Mouse (Mus musculus) liver, embryonic 13.5 days (tissue): ENCODE results near the gene Ptprd. TPM values are rescaled to one million over a fixed set of nuclear protein-coding genes. Genes with fewer than 3 reads are reported as not detected.

Experiments used
- ATAC-seq: fragments of 200-750 bp; cut with Nextera tagmentation; 2 replicates; pipeline ENCODE4 v1.8.0; 2017; ENCODE audit warnings: low read depth, mild to moderate bottlenecking, moderate number of reproducible peaks, moderate library complexity
- DNase-seq: peaks from one replicate; pipeline ENCODE4 v3.0.0; 2022
- H3K27ac ChIP-seq: fragments of 300-500 bp; sonication (generic); 2 replicates; pipeline ENCODE4 v1.5.1; 2015; ENCODE audit warnings: moderate library complexity, mild to moderate bottlenecking, inconsistent platforms
- H3K27me3 ChIP-seq: fragments of 300-500 bp; sonication (generic); 2 replicates; pipeline ENCODE4 v1.6.1; 2015; ENCODE audit warnings: mild to moderate bottlenecking, inconsistent platforms
- H3K36me3 ChIP-seq: fragments of 300-500 bp; sonication (generic); 2 replicates; pipeline ENCODE4 v1.6.1; 2015; ENCODE audit warnings: mild to moderate bottlenecking, inconsistent platforms
- H3K4me1 ChIP-seq: fragments of 300-500 bp; sonication (generic); replicated peaks from 2 replicates; pipeline ENCODE4 v1.6.1; 2015; ENCODE audit warnings: inconsistent platforms
- H3K4me2 ChIP-seq: fragments of 300-500 bp; sonication (generic); 2 replicates; pipeline ENCODE4 v1.6.1; 2015; ENCODE audit warnings: inconsistent platforms, mild to moderate bottlenecking, moderate library complexity
- H3K4me3 ChIP-seq: fragments of 300-500 bp; sonication (generic); replicated peaks from 2 replicates; pipeline ENCODE4 v1.5.1; 2015; ENCODE audit warnings: mild to moderate bottlenecking, inconsistent platforms
- H3K9ac ChIP-seq: fragments of 300-500 bp; sonication (generic); 2 replicates; pipeline ENCODE4 v1.6.1; 2015; ENCODE audit warnings: mild to moderate bottlenecking, inconsistent platforms
- H3K9me3 ChIP-seq: fragments of 300-500 bp; sonication (generic); replicated peaks from 2 replicates; pipeline ENCODE4 v1.6.1; 2016; ENCODE audit warnings: inconsistent platforms
- WGBS: fragments of 180-500 bp; shearing (Covaris S2); methylation state at CpG from one replicate; pipeline ENCODE4 v1.1.7; 2015; ENCODE audit not compliant: insufficient replicate concordance; 5-methylcytosine and 5-hydroxymethylcytosine counted together
- polyA plus RNA-seq: library from polyadenylated mRNA; unstranded; fragments of >200 nt; fragmentation: Nextera tagmentation; extraction: Ambion mirVana; gene quantifications from 2 replicates; pipeline ENCODE4 v1.2.1, GENCODE M21; 2015

The Ptprd gene
- polyA plus RNA-seq, 1 experiment from 2014 or later, result 1.8 TPM

GRCm38 (mm10) chr4:76024502-76024821, 2187.3 kb downstream of the Ptprd start:
- 63% methylated on average over 3 of the region's 3 CpGs for WGBS
- DNase-seq (no peak), ATAC-seq (no peak)

GRCm38 (mm10) chr4:76023756-76024501, 2187.8 kb downstream of the Ptprd start:
- Histone ChIP-seq H3K4me3 (no peak overlapping the region), H3K9ac (no peak overlapping the region), H3K27ac (no peak overlapping the region), H3K9me3 (no peaks in the 10 kb centered on the region), H3K27me3 (no peaks in the 10 kb centered on the region), H3K4me2 (no peak overlapping the region), H3K4me1 (no peaks in the 10 kb centered on the region), H3K36me3 (no peaks in the 10 kb centered on the region)
- no peak for DNase-seq
- WGBS, result 71% methylated on average over 13 of the region's 13 CpGs
- ATAC-seq, result no peak

More at GRCm38 (mm10) chr4:76024502-76024821, 2187.3 kb downstream of the Ptprd start:
- no peaks in the 10 kb centered on the region for H3K9me3 ChIP-seq
- no peak overlapping the region for H3K9ac ChIP-seq
- H3K27ac ChIP-seq, result no peak overlapping the region
- H3K4me2 ChIP-seq, result no peak overlapping the region
- no peaks in the 10 kb centered on the region for H3K27me3 ChIP-seq
- no peaks in the 10 kb centered on the region for H3K4me1 ChIP-seq
- H3K36me3 ChIP-seq, result no peaks in the 10 kb centered on the region
- H3K4me3 ChIP-seq, result no peak overlapping the region

- no peaks in the 10 kb centered on the region for H3K4me1 ChIP-seq
- H3K27ac ChIP-seq, result no peak overlapping the region
- no peaks in the 10 kb centered on the region for H3K36me3 ChIP-seq
- WGBS, result 68% methylated on average over 4 of the region's 4 CpGs
- no peak overlapping the region for H3K9ac ChIP-seq
- H3K4me3 ChIP-seq, result no peak overlapping the region
- no peaks in the 10 kb centered on the region for H3K9me3 ChIP-seq
- DNase-seq (no peak), ATAC-seq (no peak)
- no peaks in the 10 kb centered on the region for H3K27me3 ChIP-seq
- H3K4me2 ChIP-seq, result no peak overlapping the region
Observed at GRCm38 (mm10) chr4:76021670-76022069, 2190.1 kb downstream of the Ptprd start.

- H3K27me3 ChIP-seq, result no peaks in the 10 kb centered on the region
- H3K9me3 ChIP-seq, result no peaks in the 10 kb centered on the region
- 75% methylated on average over 3 of the region's 3 CpGs for WGBS
- no peak overlapping the region for H3K4me2 ChIP-seq
- DNase-seq (no peak), ATAC-seq (no peak)
- H3K4me1 ChIP-seq, result no peaks in the 10 kb centered on the region
- no peak overlapping the region for H3K4me3 ChIP-seq
- H3K9ac ChIP-seq, result no peak overlapping the region
- no peak overlapping the region for H3K27ac ChIP-seq
- H3K36me3 ChIP-seq, result no peaks in the 10 kb centered on the region
Observed at GRCm38 (mm10) chr4:76015026-76015425, 2196.7 kb downstream of the Ptprd start.

GRCm38 (mm10) chr4:76014151-76014840, 2197.5 kb downstream of the Ptprd start:
- no peak overlapping the region for H3K4me3 ChIP-seq
- no peaks in the 10 kb centered on the region for H3K27me3 ChIP-seq
- no peaks in the 10 kb centered on the region for H3K36me3 ChIP-seq
- H3K4me2 ChIP-seq, result no peak overlapping the region
- ATAC-seq (no peak), DNase-seq (no peak)
- WGBS, result 37% methylated on average over 3 of the region's 3 CpGs
- H3K9me3 ChIP-seq, result no peaks in the 10 kb centered on the region
- H3K9ac ChIP-seq, result no peak overlapping the region
- no peaks in the 10 kb centered on the region for H3K4me1 ChIP-seq
- no peak overlapping the region for H3K27ac ChIP-seq

- H3K4me1 ChIP-seq, result no peaks in the 10 kb centered on the region
- ATAC-seq (no peak), DNase-seq (no peak)
- no peaks in the 10 kb centered on the region for H3K36me3 ChIP-seq
- H3K27me3 ChIP-seq, result no peaks in the 10 kb centered on the region
- H3K9ac ChIP-seq, result no peak overlapping the region
- 76% methylated on average over 4 of the region's 4 CpGs for WGBS
- H3K4me3 ChIP-seq, result no peak overlapping the region
- H3K9me3 ChIP-seq, result no peaks in the 10 kb centered on the region
- H3K4me2 ChIP-seq, result no peak overlapping the region
- no peak overlapping the region for H3K27ac ChIP-seq
Observed at GRCm38 (mm10) chr4:76008580-76008979, 2203.2 kb downstream of the Ptprd start.

- Histone ChIP-seq H3K4me2 (no peak overlapping the region), H3K9me3 (no peaks in the 10 kb centered on the region)
- DNase-seq, result no peak
Observed at GRCm38 (mm10) chr4:76007219-76007618, 2204.5 kb downstream of the Ptprd start.

GRCm38 (mm10) chr4:76006717-76007116, 2205.0 kb downstream of the Ptprd start:
- ATAC-seq (no peak), DNase-seq (no peak)
- Histone ChIP-seq H3K9me3 (no peaks in the 10 kb centered on the region), H3K27me3 (no peaks in the 10 kb centered on the region), H3K4me1 (no peaks in the 10 kb centered on the region), H3K9ac (no peak overlapping the region), H3K27ac (no peak overlapping the region), H3K4me3 (no peak overlapping the region), H3K4me2 (no peak overlapping the region), H3K36me3 (no peaks in the 10 kb centered on the region)
- 45% methylated on average over 3 of the region's 3 CpGs for WGBS

More at GRCm38 (mm10) chr4:76007219-76007618, 2204.5 kb downstream of the Ptprd start:
- H3K27ac ChIP-seq, result no peak overlapping the region
- WGBS, result 71% methylated on average over 3 of the region's 3 CpGs
- H3K4me1 ChIP-seq, result no peaks in the 10 kb centered on the region
- H3K36me3 ChIP-seq, result no peaks in the 10 kb centered on the region
- no peak overlapping the region for H3K9ac ChIP-seq
- H3K27me3 ChIP-seq, result no peaks in the 10 kb centered on the region
- no peak overlapping the region for H3K4me3 ChIP-seq
- no peak for ATAC-seq

GRCm38 (mm10) chr4:76004161-76004560, 2207.6 kb downstream of the Ptprd start:
- H3K4me2 ChIP-seq, result no peak overlapping the region
- no peak for ATAC-seq
- H3K4me3 ChIP-seq, result no peak overlapping the region
- no peak for DNase-seq
- no peaks in the 10 kb centered on the region for H3K4me1 ChIP-seq
- H3K9ac ChIP-seq, result no peak overlapping the region
- no peaks in the 10 kb centered on the region for H3K36me3 ChIP-seq
- H3K27me3 ChIP-seq, result no peaks in the 10 kb centered on the region
- no peak overlapping the region for H3K27ac ChIP-seq
- no peaks in the 10 kb centered on the region for H3K9me3 ChIP-seq
- 73% methylated on average over 2 of the region's 2 CpGs for WGBS

GRCm38 (mm10) chr4:76000258-76000657, 2211.5 kb downstream of the Ptprd start:
- H3K4me1 ChIP-seq, result no peaks in the 10 kb centered on the region
- no peak overlapping the region for H3K4me3 ChIP-seq
- H3K36me3 ChIP-seq, result no peaks in the 10 kb centered on the region
- H3K27me3 ChIP-seq, result no peaks in the 10 kb centered on the region
- H3K4me2 ChIP-seq, result no peak overlapping the region
- WGBS, result 78% methylated on average over 2 of the region's 2 CpGs
- ATAC-seq (no peak), DNase-seq (no peak)
- no peak overlapping the region for H3K9ac ChIP-seq
- no peak overlapping the region for H3K27ac ChIP-seq
- H3K9me3 ChIP-seq, result no peaks in the 10 kb centered on the region

- WGBS, result 59% methylated on average over 4 of the region's 4 CpGs
- H3K36me3 ChIP-seq, result no peaks in the 10 kb centered on the region
- ATAC-seq, result no peak
Observed at GRCm38 (mm10) chr4:75995841-75996240, 2215.9 kb downstream of the Ptprd start.

GRCm38 (mm10) chr4:75994576-75994975, 2217.2 kb downstream of the Ptprd start:
- no peak overlapping the region for H3K9ac ChIP-seq
- WGBS, result 76% methylated on average over 4 of the region's 4 CpGs
- H3K27ac ChIP-seq, result no peak overlapping the region
- no peaks in the 10 kb centered on the region for H3K4me1 ChIP-seq
- no peak overlapping the region for H3K4me3 ChIP-seq
- no peaks in the 10 kb centered on the region for H3K36me3 ChIP-seq
- no peaks in the 10 kb centered on the region for H3K27me3 ChIP-seq
- H3K4me2 ChIP-seq, result no peak overlapping the region
- H3K9me3 ChIP-seq, result no peaks in the 10 kb centered on the region
- no peak for ATAC-seq
- DNase-seq, result no peak

More at GRCm38 (mm10) chr4:75995841-75996240, 2215.9 kb downstream of the Ptprd start:
- Histone ChIP-seq H3K9me3 (no peaks in the 10 kb centered on the region), H3K27ac (no peak overlapping the region), H3K4me3 (no peak overlapping the region), H3K4me1 (no peaks in the 10 kb centered on the region), H3K4me2 (no peak overlapping the region), H3K9ac (no peak overlapping the region), H3K27me3 (no peaks in the 10 kb centered on the region)
- no peak for DNase-seq
